Mouse (Mus musculus): ENCODE data around the gene Gkn1. TPM values are rescaled to one million over a fixed set of nuclear protein-coding genes. Genes with fewer than 3 reads are reported as not detected.

Gene Gkn1
- polyA plus RNA-seq, 1 experiment from 2014 or later: not detected

DNA sequence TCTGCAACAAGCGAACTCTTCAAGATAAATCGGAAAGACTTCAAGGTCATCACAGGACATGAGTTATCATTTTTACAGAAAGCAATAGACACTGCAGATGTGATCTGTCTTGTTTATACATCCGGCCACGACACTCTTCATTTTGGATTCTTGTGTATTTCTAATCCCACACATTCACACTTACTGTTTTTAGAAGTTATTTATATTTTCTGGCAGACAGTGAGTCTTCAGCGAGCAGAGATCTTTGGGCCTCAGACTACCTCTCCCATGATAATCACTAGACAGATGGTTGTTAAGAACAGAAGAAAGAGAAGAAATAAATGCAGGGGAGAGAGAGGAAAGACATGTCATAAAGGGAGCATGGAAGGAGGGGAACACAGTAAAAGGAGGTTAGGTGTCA lies 18.5 kb upstream of the Gkn1 start:
- Histone ChIP-seq H3K9me3 (no peaks in the 10 kb centered on the region), H3K27me3 (ENCODE audit: insufficient read depth, poor library complexity, severe bottlenecking) (no peaks in the 10 kb centered on the region), H3K27ac (no peak overlapping the region), H3K4me1 (replicated peaks) (no peaks in the 10 kb centered on the region), H3K36me3 (no peaks in the 10 kb centered on the region), H3K4me3 (no peak overlapping the region)
- WGBS: 90% methylated on average over 5 of the region's 5 CpGs
- DNase-seq (ENCODE audit: low spot score): no peak

DNA sequence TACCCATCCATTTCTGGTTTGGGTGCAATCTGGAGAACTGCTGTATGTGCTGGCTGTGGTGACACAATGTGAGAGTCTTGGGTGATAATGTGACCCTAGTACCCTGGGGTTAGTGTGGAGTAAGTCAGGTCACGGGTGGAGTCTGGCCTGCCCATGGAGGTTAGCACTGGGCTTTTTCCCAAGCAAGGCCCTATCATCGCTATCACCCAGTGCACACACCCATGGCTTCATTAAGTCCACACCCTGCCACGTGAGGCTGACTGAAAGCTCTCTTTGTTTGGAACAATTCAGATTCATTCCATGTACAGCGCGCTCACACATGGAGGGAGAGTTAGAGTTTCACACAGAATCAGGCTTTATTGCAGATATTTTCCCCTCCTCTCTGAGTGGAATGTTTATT lies 3.7 kb upstream of the Gkn1 start:
- WGBS: 81% methylated on average over 5 of the region's 5 CpGs
- Histone ChIP-seq H3K9me3 (no peaks in the 10 kb centered on the region), H3K27ac (no peak overlapping the region), H3K27me3 (ENCODE audit: insufficient read depth, poor library complexity, severe bottlenecking) (no peaks in the 10 kb centered on the region), H3K4me3 (no peak overlapping the region), H3K36me3 (no peaks in the 10 kb centered on the region), H3K4me1 (replicated peaks) (0 out of 2 replicates have a peak, but pooled peaks cover 5% of the 10 kb centered on the region)
- no peak for DNase-seq (ENCODE audit: low spot score)

DNA sequence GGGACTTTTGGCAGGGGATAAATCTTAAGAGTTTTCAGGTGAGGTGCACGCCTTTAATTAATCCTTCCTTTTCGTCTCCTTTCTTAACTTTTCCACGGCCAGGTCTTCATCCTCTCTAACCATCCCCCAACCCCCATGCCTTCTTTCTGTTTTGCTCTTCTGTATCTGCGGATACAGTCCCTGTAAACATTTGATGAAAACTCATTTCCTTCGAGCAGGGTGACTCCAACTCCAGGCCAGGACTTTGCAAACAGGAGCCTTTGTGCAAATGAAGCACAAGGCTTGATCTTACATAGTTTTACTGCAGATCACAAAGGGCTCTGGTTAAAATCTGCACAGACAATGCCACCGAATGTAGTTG lies 14.8 kb downstream of the Gkn1 start:
- Histone ChIP-seq H3K4me3 (no peak overlapping the region), H3K27me3 (ENCODE audit: insufficient read depth, poor library complexity, severe bottlenecking) (peaks cover 21% of the 10 kb centered on the region), H3K9me3 (no peaks in the 10 kb centered on the region), H3K36me3 (no peaks in the 10 kb centered on the region), H3K27ac (no peak overlapping the region), H3K4me1 (replicated peaks) (peaks cover 30% of the 10 kb centered on the region)
- 37% methylated on average over 6 of the region's 6 CpGs for whole genome bisulfite sequencing
- no peak for DNase-seq (ENCODE audit: low spot score)

DNA sequence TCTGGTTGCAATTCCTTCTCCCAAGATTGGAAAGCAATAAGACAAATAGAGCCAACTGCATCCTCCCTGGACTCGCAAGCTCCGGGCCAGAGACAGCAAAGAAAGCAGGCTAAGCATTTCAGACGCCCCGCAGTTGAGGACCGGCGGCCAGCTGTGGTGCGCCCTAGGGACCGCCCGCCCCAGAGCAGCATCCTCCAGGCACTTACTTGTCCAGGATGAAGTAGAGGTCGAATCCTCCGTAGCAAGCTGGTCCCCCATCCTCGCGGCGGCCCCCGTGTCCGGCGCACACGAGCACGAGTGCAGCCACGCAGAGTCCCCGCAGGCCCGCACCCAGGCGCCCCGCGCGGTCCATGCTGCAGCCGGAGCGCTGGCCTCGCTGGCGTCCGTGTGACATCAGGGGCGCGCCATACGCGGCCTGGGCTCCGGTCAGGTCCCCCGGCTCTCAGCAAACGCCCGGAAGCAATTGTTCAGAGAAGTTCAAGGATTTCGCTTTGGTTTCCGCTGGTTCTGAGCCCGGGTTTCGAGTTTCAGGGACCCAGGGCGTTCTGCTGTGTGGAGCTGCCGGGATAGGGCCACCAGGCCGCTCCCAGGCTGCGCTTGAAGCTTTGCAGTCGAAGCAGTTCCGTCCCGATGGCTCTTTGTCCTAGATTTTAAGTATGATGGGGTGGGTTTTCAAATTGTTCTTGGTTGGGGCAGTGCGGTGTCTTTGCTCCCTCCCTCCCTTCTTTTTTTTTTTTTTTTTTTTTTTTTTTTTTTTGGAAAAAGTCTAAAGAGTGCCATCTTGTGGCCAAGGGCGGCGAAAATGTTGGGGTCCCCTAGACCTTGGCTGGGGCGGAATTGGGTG lies 15.4 kb downstream of the Gkn1 start, which contains the start of gene Antxr1:
Gene Antxr1 (minus strand): TSS at position 731 of the 844 bp plus-strand sequence.
- DNase-seq (ENCODE audit: low spot score): peak; percentile 79
- H3K27ac ChIP-seq: peak within 1 kb of the TSS; percentile 92

DNA sequence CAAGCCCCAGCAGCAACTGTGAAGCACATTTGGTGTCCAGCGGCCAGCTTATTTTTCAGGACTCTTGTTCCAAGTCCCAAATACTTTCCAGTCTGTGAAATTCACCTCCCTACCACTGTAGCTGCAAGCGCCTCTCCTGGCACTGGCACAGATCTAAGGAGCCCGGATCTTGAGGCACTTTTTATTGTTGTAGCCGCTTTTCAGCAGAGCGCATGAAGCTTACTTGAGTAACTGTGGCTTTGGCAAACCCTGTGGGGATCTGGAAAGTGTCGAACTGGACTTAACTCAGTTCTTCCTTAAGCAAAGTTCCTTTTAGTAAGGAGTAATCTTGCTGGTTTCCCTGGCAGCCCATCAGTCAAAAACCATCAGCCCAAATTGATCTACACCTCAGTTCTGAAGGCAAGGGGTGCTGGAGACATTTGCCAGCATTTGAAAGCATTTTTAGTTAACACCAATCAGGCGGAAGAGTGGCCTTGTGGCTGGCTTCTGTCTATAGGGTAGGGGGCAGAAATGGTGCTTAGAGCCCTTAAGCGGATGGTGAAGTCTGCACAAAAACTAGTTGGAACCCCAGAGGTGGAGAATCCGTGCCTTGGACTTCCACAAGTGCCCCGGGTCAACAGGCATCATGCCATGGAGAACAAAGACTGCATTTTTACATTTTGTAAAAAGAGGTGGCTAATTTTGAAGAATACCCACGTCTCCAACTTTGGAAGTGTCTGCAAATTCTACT lies 16.2 kb downstream of the Gkn1 start:
- no peaks in the 10 kb centered on the region for H3K36me3 ChIP-seq
- no peaks in the 10 kb centered on the region for H3K9me3 ChIP-seq
- peak; percentile 38 for DNase-seq (ENCODE audit: low spot score)
- peak overlapping the region; percentile 72 for H3K4me3 ChIP-seq
- peak overlapping the region; percentile 92 for H3K27ac ChIP-seq
- H3K27me3 ChIP-seq (ENCODE audit: insufficient read depth, poor library complexity, severe bottlenecking): peaks cover 21% of the 10 kb centered on the region
- peaks cover 30% of the 10 kb centered on the region for H3K4me1 ChIP-seq (replicated peaks)
- 17% methylated on average over 11 of the region's 11 CpGs for WGBS

More for the DNA sequence above, 15.4 kb downstream of the Gkn1 start, which contains the start of gene Antxr1:
- Histone ChIP-seq H3K27me3 (ENCODE audit: insufficient read depth, poor library complexity, severe bottlenecking) (peaks cover 21% of the 10 kb centered on the region), H3K36me3 (no peaks in the 10 kb centered on the region), H3K4me1 (replicated peaks) (peaks cover 30% of the 10 kb centered on the region), H3K4me3 (peak within 1 kb of the TSS; percentile 72), H3K9me3 (no peaks in the 10 kb centered on the region)
- under 1% methylated on average over 54 of the region's 54 CpGs for WGBS

DNA sequence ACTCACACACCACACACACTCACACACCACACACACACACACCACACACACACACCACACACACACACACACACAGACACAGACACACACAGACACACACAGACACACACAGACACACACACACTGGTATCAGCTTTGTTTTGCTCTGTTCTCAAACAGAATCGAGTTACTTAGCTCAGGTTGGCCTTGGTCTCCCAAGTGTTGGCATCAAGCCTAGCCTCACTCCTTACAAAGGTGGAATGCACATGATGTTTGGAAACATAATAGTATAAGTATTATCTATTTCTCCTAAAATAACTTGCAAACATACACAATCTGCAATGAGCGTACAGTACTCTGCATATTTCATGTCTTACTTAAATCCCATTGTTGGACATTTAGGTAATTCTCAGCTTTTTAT lies 18.4 kb downstream of the Gkn1 start:
- no peak for DNase-seq (ENCODE audit: low spot score)
- H3K4me3 ChIP-seq: no peak overlapping the region
- H3K27me3 ChIP-seq (ENCODE audit: insufficient read depth, poor library complexity, severe bottlenecking): peaks cover 20% of the 10 kb centered on the region
- no peak overlapping the region for H3K27ac ChIP-seq
- H3K9me3 ChIP-seq: no peaks in the 10 kb centered on the region
- 87% methylated on average over 2 of the region's 2 CpGs for WGBS
- peaks cover 30% of the 10 kb centered on the region for H3K4me1 ChIP-seq (replicated peaks)
- H3K36me3 ChIP-seq: no peaks in the 10 kb centered on the region

DNA sequence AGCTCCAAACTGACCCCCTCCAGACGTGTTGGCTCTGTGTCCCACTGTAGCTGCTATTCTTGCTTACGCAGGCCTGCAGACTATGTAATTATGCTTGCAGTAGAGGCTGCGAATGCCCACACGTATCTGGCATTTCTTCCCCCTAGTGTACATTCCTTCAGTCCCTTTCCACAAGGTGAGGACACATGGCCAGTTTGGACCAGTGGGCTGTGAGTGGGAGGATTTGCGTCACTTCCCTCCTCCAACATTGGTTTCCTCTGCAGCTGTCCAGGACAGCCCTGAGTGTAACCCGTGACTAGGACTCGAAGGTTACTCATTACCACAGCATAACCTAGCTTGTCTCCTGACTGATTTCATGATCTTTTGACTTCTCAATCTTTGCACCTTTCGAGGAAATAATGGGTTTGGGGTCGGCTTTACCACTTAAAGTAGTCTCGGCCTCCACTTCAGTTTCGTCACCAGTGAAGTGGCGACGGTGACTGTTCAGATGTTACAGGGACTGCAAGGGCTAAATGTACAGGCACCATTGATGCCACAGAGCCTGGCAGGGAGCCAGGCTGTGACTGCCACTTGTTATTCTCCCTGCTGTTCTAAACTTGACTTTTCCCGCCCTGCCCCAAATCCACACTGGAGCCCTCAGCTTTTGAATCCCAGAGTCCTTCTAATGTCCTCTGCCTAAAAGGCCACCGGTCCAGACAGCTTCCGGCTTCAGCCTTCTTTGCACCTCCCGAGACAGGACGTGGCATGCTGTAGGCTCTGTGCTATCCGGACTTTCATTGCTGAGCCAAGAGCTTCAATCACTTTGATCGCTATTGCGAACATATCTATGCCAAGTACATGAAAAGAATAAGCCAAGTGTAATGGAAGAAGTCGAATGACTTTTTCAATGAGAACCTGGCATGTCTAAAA lies 22.2 kb downstream of the Gkn1 start:
- Histone ChIP-seq H3K27me3 (ENCODE audit: insufficient read depth, poor library complexity, severe bottlenecking) (no peaks in the 10 kb centered on the region; the same call in 1 of the 2 replicates), H3K4me3 (no peak overlapping the region), H3K36me3 (no peaks in the 10 kb centered on the region), H3K4me1 (replicated peaks) (peaks cover 11% of the 10 kb centered on the region), H3K27ac (no peak overlapping the region), H3K9me3 (no peaks in the 10 kb centered on the region)
- no peak for DNase-seq (ENCODE audit: low spot score)
- WGBS: 90% methylated on average over 22 of the region's 22 CpGs

DNA sequence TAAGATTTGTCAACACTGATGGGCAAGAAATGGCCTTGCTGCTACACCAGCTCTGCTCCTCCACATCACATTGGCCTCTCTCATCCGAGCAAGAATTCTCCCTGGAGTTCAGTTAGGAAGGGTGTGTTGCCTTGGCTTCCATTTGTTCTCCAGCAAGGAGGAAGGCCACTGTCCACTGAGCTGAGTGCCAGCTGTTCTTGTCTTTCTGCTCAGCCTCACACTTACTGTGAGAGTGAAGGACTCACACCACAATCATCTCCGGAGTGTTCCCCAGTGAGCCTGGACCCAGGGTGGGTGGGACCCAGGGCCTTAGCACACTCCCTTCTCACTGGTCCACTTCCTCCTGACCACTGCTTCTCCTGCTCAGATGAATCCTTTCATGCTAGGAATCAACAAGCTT lies 23.8 kb downstream of the Gkn1 start:
- 90% methylated on average over 2 of the region's 2 CpGs for WGBS
- Histone ChIP-seq H3K4me1 (replicated peaks) (peaks cover 5% of the 10 kb centered on the region; the same call in 1 of the 2 replicates), H3K27me3 (ENCODE audit: insufficient read depth, poor library complexity, severe bottlenecking) (no peaks in the 10 kb centered on the region), H3K36me3 (no peaks in the 10 kb centered on the region), H3K9me3 (no peaks in the 10 kb centered on the region), H3K27ac (no peak overlapping the region), H3K4me3 (no peak overlapping the region)
- DNase-seq (ENCODE audit: low spot score): no peak

DNA sequence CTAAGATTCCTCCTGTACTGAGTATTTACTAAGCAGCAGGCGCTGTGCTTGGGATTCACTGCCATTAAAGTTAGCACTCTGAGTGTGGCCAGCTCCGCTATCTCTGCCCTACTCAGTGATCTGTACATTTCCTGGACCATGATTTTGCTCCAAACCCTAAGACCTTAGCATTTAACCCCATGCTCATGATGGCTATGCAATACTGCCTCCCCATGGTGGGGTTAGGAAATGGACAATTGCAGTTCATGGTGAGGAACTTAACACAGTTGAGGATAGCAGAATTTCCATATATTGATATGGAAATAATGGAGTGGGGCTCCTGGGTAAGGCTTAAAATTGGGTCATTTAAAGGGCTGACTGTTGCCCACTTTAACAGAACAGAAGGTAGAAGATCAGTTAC lies 27.4 kb downstream of the Gkn1 start:
- Histone ChIP-seq H3K4me3 (no peak overlapping the region), H3K4me1 (replicated peaks) (no peaks in the 10 kb centered on the region), H3K9me3 (no peaks in the 10 kb centered on the region), H3K36me3 (no peaks in the 10 kb centered on the region), H3K27me3 (ENCODE audit: insufficient read depth, poor library complexity, severe bottlenecking) (no peaks in the 10 kb centered on the region), H3K27ac (no peak overlapping the region)
- 77% methylated on average over 2 of the region's 2 CpGs for WGBS
- DNase-seq (ENCODE audit: low spot score): no peak

DNA sequence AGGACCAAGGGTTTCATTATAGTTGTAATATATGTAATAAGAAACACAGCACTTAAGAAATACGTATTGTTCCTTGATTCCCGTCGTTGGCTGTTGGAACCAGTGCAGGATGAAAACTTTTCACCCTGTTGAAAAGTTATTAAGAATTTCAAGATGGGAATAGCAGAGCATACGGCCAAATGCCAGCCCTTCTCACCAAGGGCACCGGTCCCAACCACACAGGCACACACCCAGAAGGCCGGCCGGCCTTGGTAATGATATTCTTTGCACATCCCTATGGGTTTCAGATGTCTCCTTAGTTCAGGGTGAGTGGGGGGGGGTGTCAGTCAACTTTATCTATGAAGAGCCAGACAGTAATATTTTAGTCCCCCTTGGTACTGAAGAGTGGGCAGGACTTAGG lies 32.1 kb downstream of the Gkn1 start:
- no peak overlapping the region for H3K4me3 ChIP-seq
- no peaks in the 10 kb centered on the region for H3K9me3 ChIP-seq
- H3K36me3 ChIP-seq: no peaks in the 10 kb centered on the region
- H3K4me1 ChIP-seq (replicated peaks): no peaks in the 10 kb centered on the region
- H3K27me3 ChIP-seq (ENCODE audit: insufficient read depth, poor library complexity, severe bottlenecking): no peaks in the 10 kb centered on the region
- H3K27ac ChIP-seq: no peak overlapping the region
- WGBS: 97% methylated on average over 7 of the region's 7 CpGs
- no peak for DNase-seq (ENCODE audit: low spot score)

DNA sequence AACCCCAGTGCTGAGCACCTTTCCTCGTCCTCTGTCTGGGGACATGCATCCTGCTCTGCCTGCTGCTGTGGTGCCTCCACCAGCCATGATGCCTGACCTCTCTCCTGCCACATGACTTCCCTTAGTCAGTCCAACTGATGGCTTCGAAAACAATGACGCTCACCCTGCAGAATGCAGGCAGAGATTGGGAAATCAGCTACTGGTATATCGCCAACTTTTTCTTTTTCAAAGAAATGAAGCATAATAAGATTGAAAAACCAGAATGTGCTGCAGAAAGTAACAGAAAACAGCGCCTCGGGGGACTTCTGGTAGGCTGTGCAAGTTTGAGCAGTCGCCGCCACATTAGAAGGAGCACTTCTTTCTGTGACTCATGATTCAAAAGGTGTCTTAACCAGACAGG lies 33.8 kb downstream of the Gkn1 start:
- Histone ChIP-seq H3K4me1 (replicated peaks) (no peaks in the 10 kb centered on the region), H3K4me3 (no peak overlapping the region), H3K36me3 (0 out of 2 replicates have a peak, but pooled peaks cover 2% of the 10 kb centered on the region), H3K27me3 (ENCODE audit: insufficient read depth, poor library complexity, severe bottlenecking) (no peaks in the 10 kb centered on the region), H3K9me3 (no peaks in the 10 kb centered on the region), H3K27ac (no peak overlapping the region)
- no peak for DNase-seq (ENCODE audit: low spot score)
- 92% methylated on average over 8 of the region's 8 CpGs for WGBS

DNA sequence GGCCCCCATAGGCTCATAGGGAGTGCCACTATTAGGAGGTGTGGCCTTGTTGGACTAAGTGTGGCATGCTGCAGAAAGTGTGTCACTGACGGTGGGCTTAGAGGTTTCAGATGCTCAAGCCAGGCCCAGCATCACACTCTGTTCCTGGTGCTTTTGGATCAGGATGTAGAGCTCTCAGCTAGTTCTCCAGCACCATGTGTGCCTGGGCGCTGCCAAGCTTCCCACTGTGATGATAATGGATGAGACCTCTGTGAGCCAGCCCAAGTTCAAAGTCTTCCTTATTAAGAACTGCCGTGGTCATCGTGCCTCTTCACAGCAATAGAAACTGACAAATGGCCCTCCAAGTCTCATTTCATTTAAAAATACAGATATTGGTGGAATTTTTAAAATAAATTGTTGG lies 38.0 kb downstream of the Gkn1 start:
- H3K27me3 ChIP-seq (ENCODE audit: insufficient read depth, poor library complexity, severe bottlenecking): no peaks in the 10 kb centered on the region
- H3K4me3 ChIP-seq: no peak overlapping the region
- H3K36me3 ChIP-seq: peaks cover 43% of the 10 kb centered on the region
- 85% methylated on average over 4 of the region's 4 CpGs for WGBS
- H3K9me3 ChIP-seq: no peaks in the 10 kb centered on the region
- H3K27ac ChIP-seq: no peak overlapping the region
- no peaks in the 10 kb centered on the region for H3K4me1 ChIP-seq (replicated peaks)
- no peak for DNase-seq (ENCODE audit: low spot score)
